Mouse (Mus musculus) ovary, postnatal 14 days (tissue): Measurements from ENCODE around the gene Cyp20a1.

Source experiments
- DNase-seq: peaks from one replicate; pipeline ENCODE4 v3.0.0; 2022; ENCODE audit warnings: low spot score

Gene Cyp20a1

GRCm38 (mm10) chr1:60342808-60343629 is at the start of gene Cyp20a1:
Gene Cyp20a1 (plus strand): TSS chr1:60343323.
- DNase-seq = peak; percentile 75

GRCm38 (mm10) chr1:60293921-60294320 is 49.2 kb upstream of the Cyp20a1 start:
- no peak for DNase-seq

- no peak for DNase-seq
Observed at GRCm38 (mm10) chr1:60343630-60344455, 720 bp downstream of the Cyp20a1 start.

GRCm38 (mm10) chr1:60344670-60345069 is 1.5 kb downstream of the Cyp20a1 start:
- no peak for DNase-seq

- DNase-seq = no peak
Observed at GRCm38 (mm10) chr1:60345712-60346111, 2.6 kb downstream of the Cyp20a1 start.

- DNase-seq = no peak
Observed at GRCm38 (mm10) chr1:60352786-60353185, 9.7 kb downstream of the Cyp20a1 start.

- DNase-seq = no peak
Observed at GRCm38 (mm10) chr1:60361626-60362025, 18.5 kb downstream of the Cyp20a1 start.

GRCm38 (mm10) chr1:60376556-60376955 is 33.4 kb downstream of the Cyp20a1 start:
- no peak for DNase-seq

- DNase-seq = no peak
Observed at GRCm38 (mm10) chr1:60381910-60382309, 38.8 kb downstream of the Cyp20a1 start.

GRCm38 (mm10) chr1:60404848-60405247 is 61.7 kb downstream of the Cyp20a1 start:
- no peak for DNase-seq

- DNase-seq = no peak
Observed at GRCm38 (mm10) chr1:60408501-60409167, 65.5 kb downstream of the Cyp20a1 start.

GRCm38 (mm10) chr1:60409168-60409828 is 66.2 kb downstream of the Cyp20a1 start, which contains the start of gene Abi2:
Gene Abi2 (plus strand): TSS chr1:60409619.
- DNase-seq = peak; percentile 90

- DNase-seq = peak; percentile 19
Observed at GRCm38 (mm10) chr1:60409928-60410817, 67.0 kb downstream of the Cyp20a1 start.

- no peak for DNase-seq
Observed at GRCm38 (mm10) chr1:60416724-60417123, 73.6 kb downstream of the Cyp20a1 start.

GRCm38 (mm10) chr1:60423882-60424281 is 80.8 kb downstream of the Cyp20a1 start:
- DNase-seq = no peak

GRCm38 (mm10) chr1:60428341-60428740 is 85.2 kb downstream of the Cyp20a1 start:
- DNase-seq = no peak

GRCm38 (mm10) chr1:60428932-60429331 is 85.8 kb downstream of the Cyp20a1 start:
- DNase-seq = no peak

- no peak for DNase-seq
Observed at GRCm38 (mm10) chr1:60431531-60431930, 88.4 kb downstream of the Cyp20a1 start.

GRCm38 (mm10) chr1:60432497-60432896 is 89.4 kb downstream of the Cyp20a1 start:
- no peak for DNase-seq
